Mouse (Mus musculus): ENCODE measurements around the gene Lifr. TPM values are rescaled to one million over a fixed set of nuclear protein-coding genes. Genes with fewer than 3 reads are reported as not detected.
A peak's percentile ranks its signal among the peaks of the same experiment; 100 is the strongest.

Lifr gene
- total RNA-seq, 2 experiments from 2014 or later: 58.4 to 59.1 TPM

- DNase-seq (ENCODE audit: low spot score in 2 of 2): peak in 1 of 2 experiments; percentile 35
Observed at GRCm38 (mm10) chr15:7128627-7129126, 38.3 kb downstream of the Lifr start.

DNA sequence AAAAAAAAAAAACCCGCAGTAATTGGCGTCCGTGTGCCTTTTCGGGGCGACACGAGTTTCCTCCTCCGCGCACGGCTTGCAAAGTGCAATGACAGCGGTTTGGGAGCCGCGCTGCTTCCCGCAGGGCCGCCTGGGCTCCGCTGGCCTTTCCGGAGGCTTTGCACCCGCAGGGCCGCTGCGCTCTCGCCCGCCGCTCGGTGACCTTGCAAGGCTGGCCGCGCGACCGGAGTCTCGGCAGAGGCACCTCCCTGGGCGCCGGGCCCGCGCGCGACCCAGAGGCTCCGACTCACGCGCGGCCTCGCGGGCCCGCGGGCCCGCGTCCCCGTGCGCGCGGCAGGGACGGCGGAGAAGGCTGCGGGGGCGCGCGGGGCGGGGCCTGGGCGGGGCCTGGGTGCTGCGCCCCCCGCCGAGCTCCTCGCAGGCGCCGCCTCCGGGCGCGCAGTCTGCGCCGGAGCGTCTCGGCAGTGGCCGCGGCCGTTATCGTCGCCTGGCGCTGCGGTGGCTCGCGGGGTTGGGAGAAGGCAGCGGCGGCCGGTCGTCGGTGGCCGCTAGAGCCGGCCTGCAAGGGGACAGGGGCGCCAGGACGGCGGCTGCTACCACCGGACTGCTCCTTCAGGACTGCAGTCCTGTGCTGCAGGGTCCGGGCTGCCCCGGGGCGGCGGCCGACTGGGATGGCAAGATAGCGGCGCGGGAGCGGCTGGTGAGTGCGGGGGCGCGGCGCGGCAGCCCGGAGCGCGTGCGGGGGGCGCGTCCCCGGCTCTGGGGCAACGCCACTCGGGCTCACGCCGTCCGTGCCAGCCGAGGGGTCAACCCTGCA lies 38.9 kb downstream of the Lifr start:
- peak; percentile 91 to 93 for DNase-seq (ENCODE audit: low spot score in 2 of 2)

- DNase-seq (ENCODE audit: low spot score in 2 of 2): no peak
Observed at GRCm38 (mm10) chr15:7129944-7130287, 39.5 kb downstream of the Lifr start.

DNA sequence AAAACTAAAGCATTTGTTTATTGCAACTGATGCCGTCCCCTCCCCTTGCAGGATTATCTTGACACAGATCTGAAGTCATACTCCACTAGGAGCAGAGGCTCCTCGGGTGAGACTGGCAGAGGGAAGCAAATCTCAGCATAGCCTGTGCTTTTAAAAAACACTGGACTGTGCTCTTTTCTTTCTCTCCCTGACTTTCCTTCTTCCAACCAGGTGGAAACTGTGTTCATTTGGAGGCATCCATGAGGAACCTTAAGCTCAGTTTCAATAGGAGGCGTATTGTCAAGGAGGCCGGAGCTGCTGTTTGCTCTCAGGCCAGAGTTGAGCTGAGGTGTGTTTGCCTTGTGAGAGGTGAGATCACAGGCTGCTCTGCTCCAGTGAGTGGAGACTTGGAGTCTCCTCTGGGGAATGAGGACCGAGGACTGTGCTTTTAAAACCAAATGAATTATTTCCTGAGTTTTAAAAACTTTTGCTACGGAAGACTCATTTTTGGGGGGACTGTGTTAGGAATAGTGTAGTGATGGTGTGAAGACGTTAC lies 40.3 kb downstream of the Lifr start:
- DNase-seq (ENCODE audit: low spot score in 2 of 2): no peak

DNA sequence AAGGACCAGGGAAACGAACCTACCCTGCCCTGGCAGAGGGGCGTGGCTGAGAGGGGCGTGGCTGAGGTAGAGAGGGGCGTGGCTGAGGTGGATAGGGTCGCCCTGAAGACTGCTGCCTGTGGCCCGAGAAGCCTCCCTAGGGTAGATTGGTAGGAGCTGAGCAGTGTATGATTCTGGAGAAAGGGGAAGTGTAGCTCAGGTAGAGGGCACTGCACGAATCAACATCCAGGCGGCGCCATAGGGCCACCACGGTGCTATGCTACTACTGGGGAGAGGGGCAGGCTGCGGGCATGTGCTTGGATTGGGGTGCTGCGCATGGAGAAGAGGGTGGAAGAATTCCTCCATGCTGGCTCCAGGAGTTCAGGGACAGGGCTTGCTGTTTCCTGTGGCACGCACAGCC lies 42.3 kb downstream of the Lifr start:
- DNase-seq (ENCODE audit: low spot score in 2 of 2): no peak

- DNase-seq (ENCODE audit: low spot score in 2 of 2): no peak
Observed at GRCm38 (mm10) chr15:7134454-7135052, 44.1 kb downstream of the Lifr start.

- no peak for DNase-seq (ENCODE audit: low spot score in 2 of 2)
Observed at GRCm38 (mm10) chr15:7135982-7136562, 45.7 kb downstream of the Lifr start.

GRCm38 (mm10) chr15:7136912-7137311 lies 46.5 kb downstream of the Lifr start:
- no peak for DNase-seq (ENCODE audit: low spot score in 2 of 2)

DNA sequence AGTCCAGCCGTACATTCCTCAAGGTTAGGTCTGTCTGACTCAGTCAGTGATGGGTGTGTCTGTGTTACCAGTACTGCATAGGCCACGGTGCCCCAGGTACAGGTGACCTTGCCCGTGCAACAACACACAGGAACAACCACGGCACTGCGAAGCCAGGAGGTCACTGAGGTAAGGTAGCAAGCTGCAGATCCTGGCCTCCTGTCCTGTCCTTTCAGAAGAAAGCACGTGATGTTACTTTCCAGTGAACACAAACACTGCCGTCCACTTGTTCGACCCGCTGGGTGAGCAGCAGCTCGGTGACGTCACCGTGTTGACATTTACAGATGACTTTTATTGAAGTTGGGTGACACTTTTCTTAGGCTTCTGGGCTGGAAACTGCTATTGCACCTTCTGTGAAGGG lies 47.2 kb downstream of the Lifr start:
- DNase-seq (ENCODE audit: low spot score in 2 of 2): no peak

DNA sequence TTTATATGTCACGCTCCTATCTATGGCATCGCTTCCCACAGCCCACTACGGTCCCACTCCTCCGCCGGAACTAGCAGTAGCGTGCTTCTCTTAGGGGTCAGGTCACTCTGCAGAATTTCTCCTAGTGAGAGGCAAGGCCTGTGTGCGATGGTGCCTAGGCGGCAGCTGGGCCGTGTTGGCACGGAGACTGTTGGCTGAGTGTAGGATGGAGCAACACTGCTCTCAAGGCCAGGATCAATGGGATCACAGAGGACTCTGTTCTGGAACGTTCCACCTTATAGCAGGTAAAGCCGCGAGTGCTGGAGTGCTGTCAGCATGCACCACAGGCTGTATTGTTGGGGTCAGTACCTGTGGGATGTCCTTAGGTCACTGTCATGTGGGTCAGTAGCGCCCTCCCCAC lies 48.1 kb downstream of the Lifr start:
- DNase-seq (ENCODE audit: low spot score in 2 of 2): no peak

DNA sequence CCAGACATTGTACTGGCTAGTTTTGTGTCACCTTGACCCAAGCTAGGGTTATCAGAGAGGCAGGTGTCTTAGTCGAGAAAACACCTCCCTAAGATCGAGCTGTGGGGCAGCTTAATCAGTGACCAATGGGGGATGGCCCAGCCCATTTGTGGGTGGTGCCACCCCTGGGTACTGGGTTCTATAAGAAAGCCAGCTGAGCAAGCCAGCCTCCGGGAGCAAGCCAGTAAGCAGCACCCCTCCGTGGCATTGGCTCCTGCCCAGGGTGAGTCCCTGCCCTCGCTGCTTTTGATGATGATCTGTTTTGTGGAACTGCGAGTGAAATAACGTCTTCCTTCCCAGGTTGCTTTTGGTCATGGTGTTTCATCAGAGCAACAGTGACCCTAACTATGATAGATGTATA lies 49.9 kb downstream of the Lifr start:
- DNase-seq (ENCODE audit: low spot score in 2 of 2): no peak

DNA sequence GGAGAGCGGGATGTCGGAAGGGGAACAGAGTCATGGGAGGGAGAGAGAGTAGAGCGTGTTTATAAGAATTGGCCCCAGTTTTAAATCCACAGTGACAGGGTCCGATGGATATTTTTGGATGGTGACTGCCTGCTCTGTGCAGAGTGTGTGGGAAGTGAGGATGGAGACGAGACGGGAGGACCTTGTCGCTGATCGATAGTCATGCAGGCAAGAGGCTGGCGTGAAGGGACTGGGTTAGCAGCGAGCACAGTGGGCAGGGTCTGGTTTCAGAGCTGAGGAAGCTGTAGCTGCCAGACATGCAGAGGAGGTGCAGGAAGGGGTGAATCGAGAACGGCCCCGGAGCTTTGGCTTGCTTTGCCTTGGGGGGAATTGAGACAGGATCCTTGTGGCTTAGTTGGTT lies 50.8 kb downstream of the Lifr start:
- no peak for DNase-seq (ENCODE audit: low spot score in 2 of 2)

DNA sequence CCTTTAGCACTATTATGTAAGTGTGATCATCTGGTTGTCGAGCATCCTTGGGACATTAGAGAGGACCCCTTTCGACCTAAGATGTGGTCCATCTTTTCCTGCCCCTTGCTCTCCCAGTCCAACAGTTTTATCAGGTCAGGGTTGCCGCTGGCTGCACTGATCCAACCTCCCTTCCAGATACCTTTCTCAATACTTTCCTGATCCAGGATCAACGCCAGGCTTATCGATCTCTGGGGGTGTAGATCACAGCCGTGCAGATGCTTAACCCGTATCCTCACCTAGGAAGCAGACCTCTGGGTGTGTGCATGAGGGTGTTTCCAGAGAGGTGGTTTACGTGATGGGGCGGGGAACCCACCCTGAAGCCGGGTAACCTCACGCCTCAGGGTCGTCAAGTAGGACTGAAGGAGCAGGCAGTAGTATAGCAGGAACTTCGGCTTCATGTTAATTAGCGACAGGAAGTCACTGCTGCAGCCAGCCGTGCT lies 53.3 kb downstream of the Lifr start:
- no peak for DNase-seq (ENCODE audit: low spot score in 2 of 2)

DNA sequence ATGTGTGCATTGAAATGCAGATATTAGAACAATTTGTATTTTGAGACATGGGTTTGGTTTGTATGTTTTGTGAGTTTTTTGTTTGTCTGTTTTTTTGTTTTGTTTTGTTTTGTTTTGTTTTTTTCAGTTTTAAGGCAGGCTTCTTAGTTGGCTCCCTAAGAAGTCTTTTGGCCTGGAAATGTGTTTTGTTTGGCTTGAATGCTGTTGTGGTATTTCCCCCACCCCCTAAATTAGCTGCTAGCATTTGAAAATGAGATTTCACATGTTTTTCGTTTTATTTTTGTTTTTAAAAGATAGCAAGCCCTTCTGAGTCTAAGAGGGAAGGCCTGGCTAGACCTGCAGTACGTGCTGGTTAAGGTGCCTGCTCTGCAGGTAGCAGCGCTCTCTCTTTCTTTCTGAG lies 54.1 kb downstream of the Lifr start:
- no peak for DNase-seq (ENCODE audit: low spot score in 2 of 2)

GRCm38 (mm10) chr15:7144942-7145341 lies 54.5 kb downstream of the Lifr start:
- peak in 1 of 2 experiments; percentile 36 for DNase-seq (ENCODE audit: low spot score in 2 of 2)

DNA sequence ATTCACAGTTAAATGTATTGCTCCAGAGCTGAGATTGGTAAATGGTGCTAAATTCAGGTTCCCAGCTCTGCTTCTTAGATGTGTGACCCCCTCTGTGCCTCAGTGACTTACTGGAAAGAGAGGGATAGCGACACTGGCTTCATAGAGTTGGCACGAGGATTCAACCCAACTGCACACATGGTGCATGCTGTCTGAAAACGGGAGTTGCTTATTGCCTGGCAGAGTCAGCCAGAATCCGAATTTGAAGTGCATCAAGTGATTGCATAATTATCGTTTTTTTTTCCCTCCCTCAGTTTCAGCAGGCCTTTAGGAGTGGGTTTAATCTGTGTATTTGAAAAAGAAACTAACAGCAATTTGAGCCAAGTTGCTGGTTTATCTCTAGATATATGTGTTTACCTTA lies 55.1 kb downstream of the Lifr start:
- DNase-seq (ENCODE audit: low spot score in 2 of 2): no peak

- no peak for DNase-seq (ENCODE audit: low spot score in 2 of 2)
Observed at GRCm38 (mm10) chr15:7146529-7146928, 56.1 kb downstream of the Lifr start.

- no peak for DNase-seq (ENCODE audit: low spot score in 2 of 2)
Observed at GRCm38 (mm10) chr15:7149796-7150195, 59.4 kb downstream of the Lifr start.

- DNase-seq (ENCODE audit: low spot score in 2 of 2): no peak
Observed at GRCm38 (mm10) chr15:7150591-7150990, 60.2 kb downstream of the Lifr start.

GRCm38 (mm10) chr15:7152116-7152760 lies 61.8 kb downstream of the Lifr start:
- no peak for DNase-seq (ENCODE audit: low spot score in 2 of 2)

DNA sequence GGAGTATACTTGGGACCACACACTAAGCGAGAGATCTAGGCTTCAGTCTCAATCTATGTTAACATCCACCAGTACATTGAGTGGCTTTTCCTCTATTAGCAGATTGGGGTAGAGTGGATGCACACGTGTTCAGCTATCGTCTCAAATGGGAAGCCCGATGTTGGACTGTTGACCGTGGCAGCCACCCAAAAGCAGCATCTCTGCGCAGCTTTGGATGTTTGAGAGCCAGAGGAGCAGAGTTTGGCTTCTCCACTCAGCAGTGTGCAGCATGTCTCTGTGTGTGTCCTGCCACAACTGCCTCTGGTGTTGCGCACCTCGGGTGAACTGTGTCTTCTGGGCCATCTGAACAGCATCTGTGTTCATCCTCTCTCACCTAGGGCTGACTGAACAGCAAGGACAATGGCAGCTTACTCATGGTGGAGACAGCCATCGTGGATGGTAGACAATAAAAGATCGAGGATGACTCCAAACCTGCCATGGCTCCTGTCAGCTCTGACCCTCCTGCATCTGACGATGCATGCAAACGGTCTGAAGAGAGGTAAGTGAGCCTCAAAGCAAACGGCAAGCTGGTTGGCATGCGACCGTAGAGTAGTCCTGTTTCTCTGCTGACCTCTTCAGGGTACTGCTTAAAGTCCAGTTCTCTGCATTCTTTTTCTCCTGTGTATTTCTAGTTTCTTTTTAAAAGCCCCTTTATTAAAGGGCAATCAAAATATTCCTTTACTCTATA lies 63.8 kb downstream of the Lifr start:
- DNase-seq (ENCODE audit: low spot score in 2 of 2): peak in 1 of 2 experiments; percentile 72

All from gastrocnemius, postnatal 4 days (tissue).